Mouse (Mus musculus): ENCODE measurements around the gene Ftsj3. TPM values are rescaled to one million over a fixed set of nuclear protein-coding genes. Genes with fewer than 3 reads are reported as not detected.

Gene Ftsj3
- total and polyA plus RNA-seq, 3 experiments = 205 to 308 TPM; not detected in 1

DNA sequence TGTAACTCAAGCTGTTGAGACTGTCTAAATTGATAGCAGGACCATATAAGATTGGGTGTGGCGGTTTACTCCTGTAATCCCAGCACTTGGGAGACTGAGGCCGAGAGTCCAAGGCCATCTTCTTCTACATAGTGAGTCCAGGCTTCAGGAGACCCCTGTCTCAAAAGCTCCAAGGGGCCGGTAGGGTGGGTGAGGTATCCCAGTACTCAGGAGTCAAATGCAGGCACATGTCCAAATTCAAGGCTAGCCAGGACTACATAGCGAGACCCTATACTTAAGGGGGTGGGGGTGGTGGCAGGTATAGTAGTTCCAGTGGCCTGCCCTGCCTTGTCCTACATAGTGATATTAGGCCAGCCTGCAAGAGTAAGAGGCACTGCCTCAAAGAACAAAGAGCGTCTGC, 41.0 kb downstream of the Ftsj3 start:
- Histone ChIP-seq H3K36me3 (ENCODE audit: control insufficient read depth in 1 of 2, insufficient read depth in 2 of 2, low read length in 2 of 2) (peaks cover 25 to 30% of the 10 kb centered on the region in 2 experiments), H3K4me3 (ENCODE audit: control insufficient read depth in 1 of 2, insufficient read depth in 1 of 2, low read depth in 2 of 2, low read length in 2 of 2) (peak overlapping the region; percentile 47 to 86), H3K9ac (ENCODE audit: control insufficient read depth, low read depth, low read length, poor library complexity, severe bottlenecking) (peak overlapping the region; percentile 86), H3K79me2 (ENCODE audit: control insufficient read depth, insufficient read depth, low read length, poor library complexity) (peaks cover 53% of the 10 kb centered on the region), H3K4me1 (ENCODE audit: control insufficient read depth in 1 of 2, insufficient read depth in 2 of 2, low read length in 2 of 2) (peaks cover 0 to 19% of the 10 kb centered on the region in 2 experiments; a peak in 3 of 4 replicates), H3K9me3 (replicated peaks; ENCODE audit: insufficient read depth, low read length) (no peaks in the 10 kb centered on the region), H3K27ac (ENCODE audit: control insufficient read depth, low read depth, low read length) (peak overlapping the region; percentile 85), H3K27me3 (ENCODE audit: control insufficient read depth in 1 of 2, insufficient read depth in 2 of 2, low read length in 2 of 2) (no peaks in the 10 kb centered on the region)
- no peak for TF ChIP-seq ZKSCAN1 (IDR thresholded peaks at IDR 0.05; ENCODE audit: low read depth, low read length)
- DNase-seq (ENCODE audit: low read depth, low spot score) = no peak

DNA sequence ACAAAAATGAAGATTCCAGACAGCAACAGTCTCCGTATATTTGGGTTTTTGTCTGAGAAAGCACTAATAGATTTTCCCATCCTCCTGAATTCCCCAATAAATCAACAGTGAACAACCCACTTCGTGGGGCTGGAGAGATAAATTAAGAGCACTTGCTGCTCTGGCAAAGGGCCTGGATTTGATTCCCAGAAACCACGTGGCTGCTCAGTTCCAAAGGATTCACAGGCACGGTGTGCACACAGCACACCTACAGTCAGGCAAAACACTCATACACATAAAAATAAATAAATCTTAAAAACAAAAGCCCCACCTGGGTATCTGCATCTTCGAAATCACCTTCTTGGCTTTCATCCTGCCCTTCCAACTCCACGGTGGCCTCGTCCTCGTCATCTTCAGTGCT, 43.1 kb downstream of the Ftsj3 start:
- TF ChIP-seq USF2 (IDR thresholded peaks at IDR 0.05; ENCODE audit: borderline replicate concordance in 1 of 2, insufficient read depth in 1 of 2, low read depth in 1 of 2, low read length in 2 of 2) (no peak), CTCF (IDR thresholded peaks at IDR 0.05 in 2 of 3, conservative IDR thresholded peaks at IDR 0.05 in 1 of 3; ENCODE audit: control insufficient read depth in 1 of 3, insufficient read depth in 1 of 3, low read depth in 2 of 3, low read length in 3 of 3, poor library complexity in 1 of 3, severe bottlenecking in 1 of 3) (no peak), POLR2A (IDR thresholded peaks at IDR 0.05; ENCODE audit: control insufficient read depth in 1 of 2, insufficient read depth in 1 of 2, low read depth in 1 of 2, low read length in 2 of 2, poor library complexity in 1 of 2) (0 out of 4 replicates have a peak, but pooled peaks of 1 of the 2 experiments have one; percentile 2), ZKSCAN1 (IDR thresholded peaks at IDR 0.05; ENCODE audit: low read depth, low read length) (no peak)
- H3K9me3 ChIP-seq (replicated peaks; ENCODE audit: insufficient read depth, low read length) = no peaks in the 10 kb centered on the region
- peaks cover 0 to 8% of the 10 kb centered on the region in 2 experiments; a peak in 2 of 4 replicates for H3K4me1 ChIP-seq (ENCODE audit: control insufficient read depth in 1 of 2, insufficient read depth in 2 of 2, low read length in 2 of 2)
- no peak overlapping the region for H3K4me3 ChIP-seq (ENCODE audit: control insufficient read depth in 1 of 2, insufficient read depth in 1 of 2, low read depth in 2 of 2, low read length in 2 of 2)
- DNase-seq (ENCODE audit: low read depth, low spot score) = no peak
- H3K9ac ChIP-seq (ENCODE audit: control insufficient read depth, low read depth, low read length, poor library complexity, severe bottlenecking) = no peak overlapping the region
- H3K27me3 ChIP-seq (ENCODE audit: control insufficient read depth in 1 of 2, insufficient read depth in 2 of 2, low read length in 2 of 2) = no peaks in the 10 kb centered on the region
- H3K27ac ChIP-seq (ENCODE audit: control insufficient read depth, low read depth, low read length) = no peak overlapping the region
- H3K79me2 ChIP-seq (ENCODE audit: control insufficient read depth, insufficient read depth, low read length, poor library complexity) = peaks cover 35% of the 10 kb centered on the region
- H3K36me3 ChIP-seq (ENCODE audit: control insufficient read depth in 1 of 2, insufficient read depth in 2 of 2, low read length in 2 of 2) = peaks cover 12 to 32% of the 10 kb centered on the region in 2 experiments

DNA sequence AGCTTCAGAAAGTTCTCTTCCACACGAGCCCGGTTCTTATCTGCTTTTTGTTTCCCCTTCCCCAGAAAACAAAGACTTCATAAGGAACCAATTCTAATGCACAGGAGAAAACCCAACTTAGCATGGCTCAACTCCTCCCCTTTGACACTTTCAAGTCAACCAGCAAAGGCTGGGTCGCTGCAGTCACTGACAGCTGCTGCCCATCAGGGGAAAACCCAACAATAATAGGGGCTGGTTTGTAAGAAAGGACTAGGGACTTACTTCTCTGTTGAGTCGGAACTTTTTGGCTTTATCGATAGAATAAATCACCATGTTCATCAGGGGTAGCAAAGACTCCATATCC, 53.8 kb downstream of the Ftsj3 start, which contains the start of gene Strada:
Strada (minus strand) TSS at position 46 of the 343 bp plus-strand sequence.
- no peak for DNase-seq (ENCODE audit: low read depth, low spot score)
- TF ChIP-seq BHLHE40 (IDR thresholded peaks at IDR 0.05; ENCODE audit: borderline replicate concordance, low read depth, low read length) = no peak
- no peaks in the 10 kb centered on the region for H3K9me3 ChIP-seq (replicated peaks; ENCODE audit: insufficient read depth, low read length)
- no peaks in the 10 kb centered on the region for H3K27me3 ChIP-seq (ENCODE audit: control insufficient read depth in 1 of 2, insufficient read depth in 2 of 2, low read length in 2 of 2)
- peak within 1 kb of the TSS; percentile 11; the same call in 1 of the 2 replicates for H3K9ac ChIP-seq (ENCODE audit: control insufficient read depth, low read depth, low read length, poor library complexity, severe bottlenecking)
- H3K36me3 ChIP-seq (ENCODE audit: control insufficient read depth in 1 of 2, insufficient read depth in 2 of 2, low read length in 2 of 2) = peaks cover 33 to 47% of the 10 kb centered on the region in 2 experiments
- H3K4me1 ChIP-seq (ENCODE audit: control insufficient read depth in 1 of 2, insufficient read depth in 2 of 2, low read length in 2 of 2) = peaks cover 32 to 35% of the 10 kb centered on the region in 2 experiments
- H3K79me2 ChIP-seq (ENCODE audit: control insufficient read depth, insufficient read depth, low read length, poor library complexity) = no peaks in the 10 kb centered on the region
- no peak within 1 kb of the TSS for H3K4me3 ChIP-seq (ENCODE audit: control insufficient read depth in 1 of 2, insufficient read depth in 1 of 2, low read depth in 2 of 2, low read length in 2 of 2)
- H3K27ac ChIP-seq (ENCODE audit: control insufficient read depth, low read depth, low read length) = peak within 1 kb of the TSS; percentile 63

DNA sequence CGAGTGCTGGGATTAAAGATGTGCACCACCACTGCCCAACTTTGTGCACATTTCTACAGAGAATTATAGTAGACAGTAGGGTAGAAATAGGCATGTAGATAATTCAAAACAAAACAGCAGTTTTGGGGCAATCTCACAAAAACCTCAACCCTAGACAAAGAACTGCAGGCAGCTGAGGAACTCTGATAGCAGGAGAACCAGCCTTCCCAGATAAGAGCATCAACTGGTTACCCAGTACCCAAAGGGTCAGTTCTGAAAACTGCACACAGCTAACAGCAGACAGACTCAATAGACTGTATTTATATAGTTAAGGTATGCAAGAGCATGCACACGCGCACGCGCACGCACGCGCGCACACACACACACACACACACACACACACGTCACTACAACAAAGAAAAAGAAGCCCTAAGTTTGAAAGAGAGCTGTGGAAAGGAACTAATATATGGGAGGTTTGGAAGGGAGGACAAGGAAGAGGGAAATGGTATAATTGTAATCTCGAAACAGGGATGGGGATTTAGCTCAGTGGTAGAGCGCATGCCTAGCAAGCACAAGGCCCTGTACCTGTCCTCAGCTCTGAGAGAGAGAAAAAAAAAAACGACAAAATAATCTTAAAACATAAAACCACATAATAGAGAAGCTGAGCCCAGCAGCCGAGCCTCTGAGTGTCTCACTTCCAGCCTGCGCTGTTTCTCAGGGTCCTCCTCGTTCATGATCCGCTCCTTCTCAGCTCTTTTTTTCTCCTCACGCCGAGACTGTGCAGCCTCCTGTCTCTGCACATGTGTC, 54.3 kb downstream of the Ftsj3 start:
- H3K79me2 ChIP-seq (ENCODE audit: control insufficient read depth, insufficient read depth, low read length, poor library complexity) = no peaks in the 10 kb centered on the region
- H3K27me3 ChIP-seq (ENCODE audit: control insufficient read depth in 1 of 2, insufficient read depth in 2 of 2, low read length in 2 of 2) = no peaks in the 10 kb centered on the region
- H3K36me3 ChIP-seq (ENCODE audit: control insufficient read depth in 1 of 2, insufficient read depth in 2 of 2, low read length in 2 of 2) = peaks cover 33 to 47% of the 10 kb centered on the region in 2 experiments
- DNase-seq (ENCODE audit: low read depth, low spot score) = peak; percentile 77
- H3K9me3 ChIP-seq (replicated peaks; ENCODE audit: insufficient read depth, low read length) = no peaks in the 10 kb centered on the region
- H3K4me1 ChIP-seq (ENCODE audit: control insufficient read depth in 1 of 2, insufficient read depth in 2 of 2, low read length in 2 of 2) = peaks cover 32 to 35% of the 10 kb centered on the region in 2 experiments
- H3K9ac ChIP-seq (ENCODE audit: control insufficient read depth, low read depth, low read length, poor library complexity, severe bottlenecking) = peak overlapping the region; percentile 11; the same call in 1 of the 2 replicates
- H3K27ac ChIP-seq (ENCODE audit: control insufficient read depth, low read depth, low read length) = peak overlapping the region; percentile 63
- no peak overlapping the region for H3K4me3 ChIP-seq (ENCODE audit: control insufficient read depth in 1 of 2, insufficient read depth in 1 of 2, low read depth in 2 of 2, low read length in 2 of 2)
- no peak for TF ChIP-seq CTCF (IDR thresholded peaks at IDR 0.05 in 2 of 3, conservative IDR thresholded peaks at IDR 0.05 in 1 of 3; ENCODE audit: control insufficient read depth in 1 of 3, insufficient read depth in 1 of 3, low read depth in 2 of 3, low read length in 3 of 3, poor library complexity in 1 of 3, severe bottlenecking in 1 of 3)
- peak; percentile 74 for TF ChIP-seq MYB (IDR thresholded peaks at IDR 0.05; ENCODE audit: low read depth, low read length)
- TF ChIP-seq MAFK (IDR thresholded peaks at IDR 0.05; ENCODE audit: borderline replicate concordance, low read depth, low read length) = peak; percentile 66; the same call in 1 of the 2 replicates
- TF ChIP-seq HCFC1 (IDR thresholded peaks at IDR 0.05; ENCODE audit: low read depth, low read length) = peak; percentile 58
- peak; percentile 96 to 97 for TF ChIP-seq EP300 (IDR thresholded peaks at IDR 0.05; ENCODE audit: low read depth in 1 of 2, low read length in 2 of 2)
- 0 out of 2 replicates have a peak, but pooled peaks have one; percentile 9 for TF ChIP-seq USF1 (IDR thresholded peaks at IDR 0.05; ENCODE audit: low read depth, low read length)
- peak; percentile 17; the same call in 1 of the 2 replicates for TF ChIP-seq ELF1 (IDR thresholded peaks at IDR 0.05; ENCODE audit: low read depth, low read length)
- peak; percentile 48; the same call in 1 of the 2 replicates for TF ChIP-seq MAZ (IDR thresholded peaks at IDR 0.05; ENCODE audit: low read depth, low read length)
- TF ChIP-seq CHD1 (IDR thresholded peaks at IDR 0.05; ENCODE audit: low read depth, low read length) = 0 out of 2 replicates have a peak, but pooled peaks have one; percentile 64
- TF ChIP-seq BHLHE40 (IDR thresholded peaks at IDR 0.05; ENCODE audit: borderline replicate concordance, low read depth, low read length) = peak; percentile 84
- peak; percentile 91 for TF ChIP-seq TAL1 (IDR thresholded peaks at IDR 0.05; ENCODE audit: low read length)
- TF ChIP-seq MEF2A (IDR thresholded peaks at IDR 0.05; ENCODE audit: extremely low read depth, insufficient replicate concordance, low read depth, low read length, poor library complexity, severe bottlenecking) = no peak

Data from MEL (cell line).